Mouse (Mus musculus) adrenal gland (tissue): ENCODE measurements around the gene Gnptab.

Experiments
- intact Hi-C: fragments of 180-260 bp; cut with DNase I; formaldehyde crosslinking; loops from one replicate; pipeline ENCODE4 v1.15.1; 2025
- long read RNA-seq, 2 experiments: library from polyadenylated mRNA; unstranded; transcript quantifications; one replicate each; pipeline ENCODE4 v2.0.0; 2020; ENCODE audit warnings: borderline replicate concordance in 1 of 2; ENCODE audit not compliant: insufficient replicate concordance in 1 of 2

Gnptab gene
- long read RNA-seq, experiment 1, full-length matches to known transcripts = 1 of 4 reads
- long read RNA-seq, experiment 1, partial matches to known transcripts = 1 of 4 reads
- long read RNA-seq, experiment 1, other reads (novel, unspliced or antisense) = 2 of 4 reads
- long read RNA-seq, experiment 2, full-length matches to known transcripts = 1 of 12 reads
- long read RNA-seq, experiment 2, partial matches to known transcripts = 6 of 12 reads
- long read RNA-seq, experiment 2, other reads (novel, unspliced or antisense) = 5 of 12 reads

GRCm38 (mm10) chr10:88379013-88379885 lies at the start of gene Gnptab, which contains the start of gene Dram1:
Gene Gnptab, plus strand, starts transcription at chr10:88379132.
Gene Dram1, minus strand, starts transcription at chr10:88379080.
- intact Hi-C loops = loop anchor here (5.0 to 10.0 kb wide), 2 partner anchors 136 to 348 kb away; no protein-coding TSS in a partner anchor

- intact Hi-C loops = no loop called here
Observed at GRCm38 (mm10) chr10:88330695-88331094, 48.2 kb upstream of the Gnptab start.

- intact Hi-C loops = no loop called here
Observed at GRCm38 (mm10) chr10:88340660-88341059, 38.3 kb upstream of the Gnptab start.

GRCm38 (mm10) chr10:88341368-88341767 lies 37.6 kb upstream of the Gnptab start:
- intact Hi-C loops = no loop called here

- intact Hi-C loops = no loop called here
Observed at GRCm38 (mm10) chr10:88345899-88346401, 33.0 kb upstream of the Gnptab start.

- intact Hi-C loops = no loop called here
Observed at GRCm38 (mm10) chr10:88346454-88347245, 32.3 kb upstream of the Gnptab start.

GRCm38 (mm10) chr10:88349800-88350199 lies 29.1 kb upstream of the Gnptab start:
- intact Hi-C loops = no loop called here

- intact Hi-C loops = no loop called here
Observed at GRCm38 (mm10) chr10:88350687-88351086, 28.2 kb upstream of the Gnptab start.

- intact Hi-C loops = no loop called here
Observed at GRCm38 (mm10) chr10:88351411-88352103, 27.4 kb upstream of the Gnptab start.

- intact Hi-C loops = no loop called here
Observed at GRCm38 (mm10) chr10:88352549-88352948, 26.4 kb upstream of the Gnptab start.

GRCm38 (mm10) chr10:88354599-88354998 lies 24.3 kb upstream of the Gnptab start:
- intact Hi-C loops = no loop called here

GRCm38 (mm10) chr10:88356114-88356982 lies 22.6 kb upstream of the Gnptab start:
- intact Hi-C loops = no loop called here

- intact Hi-C loops = no loop called here
Observed at GRCm38 (mm10) chr10:88356983-88357559, 21.9 kb upstream of the Gnptab start.

GRCm38 (mm10) chr10:88362218-88362617 lies 16.7 kb upstream of the Gnptab start:
- intact Hi-C loops = no loop called here

GRCm38 (mm10) chr10:88364221-88364620 lies 14.7 kb upstream of the Gnptab start:
- intact Hi-C loops = no loop called here

- intact Hi-C loops = no loop called here
Observed at GRCm38 (mm10) chr10:88369233-88369632, 9.7 kb upstream of the Gnptab start.

GRCm38 (mm10) chr10:88371793-88372192 lies 7.1 kb upstream of the Gnptab start:
- intact Hi-C loops = loop anchor here (10.0 kb wide), 1 partner anchor 143 kb away; no protein-coding TSS in a partner anchor

GRCm38 (mm10) chr10:88372436-88372835 lies 6.5 kb upstream of the Gnptab start:
- intact Hi-C loops = loop anchor here (10.0 kb wide), 1 partner anchor 142 kb away; no protein-coding TSS in a partner anchor

- intact Hi-C loops = loop anchor here (10.0 kb wide), 1 partner anchor 142 kb away; no protein-coding TSS in a partner anchor
Observed at GRCm38 (mm10) chr10:88372945-88373344, 6.0 kb upstream of the Gnptab start.
